Mouse (Mus musculus): ENCODE measurements around the gene Slc25a41. TPM values are rescaled to one million over a fixed set of nuclear protein-coding genes. Genes with fewer than 3 reads are reported as not detected.

Slc25a41 gene
- polyA plus RNA-seq, 1 experiment = not detected

- no peak overlapping the region for H3K27ac ChIP-seq (ENCODE audit: insufficient read depth, low read length)
- no peak for TF ChIP-seq CTCF (IDR thresholded peaks at IDR 0.05; ENCODE audit: borderline replicate concordance, insufficient read depth, low read length)
- TF ChIP-seq POLR2A (IDR thresholded peaks at IDR 0.05; ENCODE audit: low read depth, low read length) = no peak
- no peaks in the 10 kb centered on the region for H3K4me1 ChIP-seq (ENCODE audit: control insufficient read depth, insufficient read depth, low read length)
- no peak overlapping the region for H3K4me3 ChIP-seq (ENCODE audit: insufficient read depth, low read length)
These were observed 7.4 kb upstream of the Slc25a41 start for GRCm38 (mm10) chr17:57048816-57049215.

GRCm38 (mm10) chr17:57047406-57047805 lies 6.0 kb upstream of the Slc25a41 start:
- Histone ChIP-seq H3K4me1 (ENCODE audit: control insufficient read depth, insufficient read depth, low read length) (no peaks in the 10 kb centered on the region), H3K4me3 (ENCODE audit: insufficient read depth, low read length) (no peak overlapping the region), H3K27ac (ENCODE audit: insufficient read depth, low read length) (no peak overlapping the region)
- TF ChIP-seq POLR2A (IDR thresholded peaks at IDR 0.05; ENCODE audit: low read depth, low read length) (no peak), CTCF (IDR thresholded peaks at IDR 0.05; ENCODE audit: borderline replicate concordance, insufficient read depth, low read length) (no peak)

GRCm38 (mm10) chr17:57038978-57039377 lies 2.5 kb downstream of the Slc25a41 start:
- no peaks in the 10 kb centered on the region for H3K4me1 ChIP-seq (ENCODE audit: control insufficient read depth, insufficient read depth, low read length)
- no peak overlapping the region for H3K4me3 ChIP-seq (ENCODE audit: insufficient read depth, low read length)
- TF ChIP-seq CTCF (IDR thresholded peaks at IDR 0.05; ENCODE audit: borderline replicate concordance, insufficient read depth, low read length) (no peak), POLR2A (IDR thresholded peaks at IDR 0.05; ENCODE audit: low read depth, low read length) (no peak)
- H3K27ac ChIP-seq (ENCODE audit: insufficient read depth, low read length) = no peak overlapping the region

- Histone ChIP-seq H3K4me1 (ENCODE audit: control insufficient read depth, insufficient read depth, low read length) (peaks cover 2% of the 10 kb centered on the region; the same call in 1 of the 2 replicates), H3K27ac (ENCODE audit: insufficient read depth, low read length) (no peak overlapping the region), H3K4me3 (ENCODE audit: insufficient read depth, low read length) (no peak overlapping the region)
- TF ChIP-seq CTCF (IDR thresholded peaks at IDR 0.05; ENCODE audit: borderline replicate concordance, insufficient read depth, low read length) (no peak), POLR2A (IDR thresholded peaks at IDR 0.05; ENCODE audit: low read depth, low read length) (peak; percentile 31; the same call in 1 of the 2 replicates)
These were observed 8.6 kb downstream of the Slc25a41 start for GRCm38 (mm10) chr17:57032854-57033253.

- Histone ChIP-seq H3K4me1 (ENCODE audit: control insufficient read depth, insufficient read depth, low read length) (peaks cover 2% of the 10 kb centered on the region; the same call in 1 of the 2 replicates), H3K4me3 (ENCODE audit: insufficient read depth, low read length) (peak overlapping the region; percentile 13), H3K27ac (ENCODE audit: insufficient read depth, low read length) (peak overlapping the region; percentile 60)
- TF ChIP-seq POLR2A (IDR thresholded peaks at IDR 0.05; ENCODE audit: low read depth, low read length) (peak; percentile 91), CTCF (IDR thresholded peaks at IDR 0.05; ENCODE audit: borderline replicate concordance, insufficient read depth, low read length) (no peak)
These were observed 9.6 kb downstream of the Slc25a41 start for GRCm38 (mm10) chr17:57031661-57032420.

GRCm38 (mm10) chr17:57030931-57031660 lies 10.4 kb downstream of the Slc25a41 start, which contains the start of gene Khsrp:
Gene Khsrp (minus strand): TSS chr17:57031522.
- Histone ChIP-seq H3K27ac (ENCODE audit: insufficient read depth, low read length) (peak within 1 kb of the TSS; percentile 60), H3K4me1 (ENCODE audit: control insufficient read depth, insufficient read depth, low read length) (peaks cover 2% of the 10 kb centered on the region; the same call in 1 of the 2 replicates), H3K4me3 (ENCODE audit: insufficient read depth, low read length) (peak within 1 kb of the TSS; percentile 97)
- TF ChIP-seq CTCF (IDR thresholded peaks at IDR 0.05; ENCODE audit: borderline replicate concordance, insufficient read depth, low read length) (no peak), POLR2A (IDR thresholded peaks at IDR 0.05; ENCODE audit: low read depth, low read length) (peak; percentile 59; the same call in 1 of the 2 replicates)

GRCm38 (mm10) chr17:57029691-57030090 lies 11.8 kb downstream of the Slc25a41 start:
- Histone ChIP-seq H3K27ac (ENCODE audit: insufficient read depth, low read length) (no peak overlapping the region), H3K4me1 (ENCODE audit: control insufficient read depth, insufficient read depth, low read length) (peaks cover 2% of the 10 kb centered on the region; the same call in 1 of the 2 replicates), H3K4me3 (ENCODE audit: insufficient read depth, low read length) (peak overlapping the region; percentile 97)
- TF ChIP-seq CTCF (IDR thresholded peaks at IDR 0.05; ENCODE audit: borderline replicate concordance, insufficient read depth, low read length) (no peak), POLR2A (IDR thresholded peaks at IDR 0.05; ENCODE audit: low read depth, low read length) (peak; percentile 46)

- Histone ChIP-seq H3K4me3 (ENCODE audit: insufficient read depth, low read length) (no peak overlapping the region), H3K4me1 (ENCODE audit: control insufficient read depth, insufficient read depth, low read length) (peaks cover 2% of the 10 kb centered on the region; the same call in 1 of the 2 replicates), H3K27ac (ENCODE audit: insufficient read depth, low read length) (no peak overlapping the region)
- no peak for TF ChIP-seq CTCF (IDR thresholded peaks at IDR 0.05; ENCODE audit: borderline replicate concordance, insufficient read depth, low read length)
- no peak for TF ChIP-seq POLR2A (IDR thresholded peaks at IDR 0.05; ENCODE audit: low read depth, low read length)
These were observed 14.0 kb downstream of the Slc25a41 start for GRCm38 (mm10) chr17:57027471-57027870.

GRCm38 (mm10) chr17:57020960-57021359 lies 20.5 kb downstream of the Slc25a41 start:
- H3K4me3 ChIP-seq (ENCODE audit: insufficient read depth, low read length) = no peak overlapping the region
- no peak overlapping the region for H3K27ac ChIP-seq (ENCODE audit: insufficient read depth, low read length)
- no peak for TF ChIP-seq POLR2A (IDR thresholded peaks at IDR 0.05; ENCODE audit: low read depth, low read length)
- no peak for TF ChIP-seq CTCF (IDR thresholded peaks at IDR 0.05; ENCODE audit: borderline replicate concordance, insufficient read depth, low read length)
- H3K4me1 ChIP-seq (ENCODE audit: control insufficient read depth, insufficient read depth, low read length) = no peaks in the 10 kb centered on the region
